Mouse (Mus musculus) hindbrain, embryonic 14.5 days (tissue): ENCODE results near the gene Olfr681. TPM values are rescaled to one million over a fixed set of nuclear protein-coding genes. Genes with fewer than 3 reads are reported as not detected.
"Not testable (repeated sequence)": the region's sequence is repeated elsewhere in the genome, so short reads cannot be mapped to it uniquely, and the experiment has no call there.

Source experiments
- ATAC-seq: fragments of 200-750 bp; cut with Nextera tagmentation; 2 replicates; pipeline ENCODE4 v1.8.0; 2017; ENCODE audit warnings: moderate number of reproducible peaks, mild to moderate bottlenecking, moderate TSS enrichment, moderate library complexity; ENCODE audit not compliant: low FRiP score
- DNase-seq: peaks from one replicate; pipeline ENCODE4 v3.0.0-alpha.2; 2015; ENCODE audit warnings: low spot score
- H3K27ac ChIP-seq: fragments of 300-500 bp; sonication (generic); 2 replicates; pipeline ENCODE4 v1.5.1; 2014; ENCODE audit warnings: mild to moderate bottlenecking, moderate library complexity
- H3K27me3 ChIP-seq: fragments of 300-500 bp; sonication (generic); 2 replicates; pipeline ENCODE4 v1.6.1; 2014; ENCODE audit warnings: mild to moderate bottlenecking, low read length, mixed read lengths; ENCODE audit not compliant: control insufficient read depth, insufficient read depth
- H3K36me3 ChIP-seq: fragments of 300-500 bp; sonication (generic); replicated peaks from 2 replicates; pipeline ENCODE4 v1.6.1; 2014; ENCODE audit not compliant: control insufficient read depth, insufficient read depth
- H3K4me1 ChIP-seq: fragments of 300-500 bp; sonication (generic); replicated peaks from 2 replicates; pipeline ENCODE4 v1.6.1; 2014; ENCODE audit warnings: antibody characterized with exemption, low read length, mixed read lengths; ENCODE audit not compliant: control insufficient read depth, insufficient read depth
- H3K4me2 ChIP-seq: fragments of 300-500 bp; sonication (generic); replicated peaks from 2 replicates; pipeline ENCODE4 v1.6.1; 2014; ENCODE audit warnings: mild to moderate bottlenecking, moderate library complexity
- H3K4me3 ChIP-seq: fragments of 300-500 bp; sonication (generic); replicated peaks from 2 replicates; pipeline ENCODE4 v1.5.1; 2014; ENCODE audit warnings: mild to moderate bottlenecking, low read length
- H3K9ac ChIP-seq: fragments of 300-500 bp; sonication (generic); 2 replicates; pipeline ENCODE4 v1.6.1; 2014
- H3K9me3 ChIP-seq: fragments of 300-500 bp; sonication (generic); 2 replicates; pipeline ENCODE4 v1.6.1; 2016; ENCODE audit warnings: low read length; ENCODE audit not compliant: control insufficient read depth
- WGBS: fragments of 180-500 bp; shearing (Covaris S2); extraction: QIAGEN DNeasy Blood & Tissue Kit; methylation state at CpG from one replicate; pipeline ENCODE4 v1.1.7; 2014; 5-methylcytosine and 5-hydroxymethylcytosine counted together
- polyA plus RNA-seq: library from polyadenylated mRNA; unstranded; fragments of >200 nt; fragmentation: Nextera tagmentation; extraction: Ambion mirVana; gene quantifications from 2 replicates; pipeline ENCODE4 v1.2.1, GENCODE M21; 2014

Gene Olfr681
- polyA plus RNA-seq, result not detected in 2 replicates

DNA sequence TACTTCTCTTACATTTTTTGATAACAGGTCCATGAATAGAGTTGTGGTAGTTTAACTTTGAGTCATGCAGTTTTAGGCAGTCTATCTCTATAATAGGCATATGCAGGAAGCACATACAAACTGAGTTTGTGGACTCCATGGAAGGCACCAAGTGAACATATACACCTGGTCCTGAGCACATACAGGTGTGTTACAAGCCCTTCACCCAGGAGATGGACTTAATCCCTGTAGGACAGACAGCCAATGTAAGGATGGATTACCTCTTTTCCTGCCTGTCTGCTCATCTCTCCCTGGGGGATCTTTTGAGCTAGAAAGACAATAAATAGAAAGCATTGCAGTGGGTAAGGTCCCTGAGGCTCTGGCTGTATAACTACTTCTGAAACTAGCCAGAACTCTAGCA, at the start of gene Olfr681:
Gene Olfr681, plus strand, starts transcription at position 301 of the 400 bp plus-strand sequence.
- no peaks in the 10 kb centered on the region for H3K27me3 ChIP-seq
- H3K4me3 ChIP-seq, result no peak within 1 kb of the TSS
- no peak within 1 kb of the TSS for H3K9ac ChIP-seq
- no peaks in the 10 kb centered on the region for H3K36me3 ChIP-seq
- H3K4me1 ChIP-seq, result no peaks in the 10 kb centered on the region
- ATAC-seq (no peak), DNase-seq (no peak)
- H3K4me2 ChIP-seq, result no peak within 1 kb of the TSS
- no peak within 1 kb of the TSS for H3K27ac ChIP-seq
- H3K9me3 ChIP-seq, result no peaks in the 10 kb centered on the region

DNA sequence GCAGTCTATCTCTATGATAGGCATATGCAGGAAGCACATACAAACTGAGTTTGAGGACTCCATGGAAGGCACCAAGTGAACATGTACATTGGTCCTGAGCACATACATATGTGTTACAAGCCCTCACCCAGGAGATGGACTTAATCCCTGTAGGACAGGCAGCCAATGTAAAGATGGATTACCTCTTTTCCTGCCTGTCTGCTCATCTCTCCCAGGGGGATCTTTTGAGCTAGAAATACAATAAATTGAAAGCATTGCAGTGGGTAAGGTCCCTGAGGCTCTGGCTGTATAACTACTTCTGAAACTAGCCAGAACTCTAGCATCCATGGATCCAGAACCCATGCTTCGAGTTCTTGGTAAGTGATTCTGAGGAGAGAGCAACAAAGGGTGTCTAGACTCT, 35.7 kb upstream of the Olfr681 start, which contains the start of gene Olfr679:
Gene Olfr679, plus strand, starts transcription at position 301 of the 400 bp plus-strand sequence.
- Histone ChIP-seq H3K27ac (no peak within 1 kb of the TSS), H3K9me3 (no peaks in the 10 kb centered on the region), H3K4me2 (no peak within 1 kb of the TSS), H3K36me3 (no peaks in the 10 kb centered on the region), H3K4me1 (no peaks in the 10 kb centered on the region), H3K9ac (no peak within 1 kb of the TSS), H3K4me3 (no peak within 1 kb of the TSS), H3K27me3 (no peaks in the 10 kb centered on the region)
- DNase-seq (no peak), ATAC-seq (no peak)
- WGBS, result 70% methylated on average over 1 of the region's 1 CpGs

DNA sequence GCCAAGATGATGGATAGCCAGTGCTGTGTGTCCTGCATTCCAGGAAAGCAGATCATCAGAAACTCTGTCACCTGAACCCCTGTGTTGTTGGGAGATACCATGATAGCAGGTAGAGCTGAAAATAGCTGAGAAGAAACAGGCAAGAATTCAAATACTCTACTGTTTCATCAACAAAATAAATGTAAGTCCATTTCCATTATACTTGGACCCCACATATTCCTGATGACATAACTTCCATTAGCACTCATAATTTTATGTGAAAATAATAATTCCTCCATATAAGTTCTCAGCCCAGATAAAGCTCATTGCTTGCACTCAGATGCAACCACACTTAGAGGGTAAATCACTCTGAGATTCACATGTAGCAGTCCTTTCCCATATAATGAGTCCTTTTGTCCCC, 23.9 kb upstream of the Olfr681 start, which contains the start of gene Olfr680-ps1:
Gene Olfr680-ps1, minus strand, starts transcription at position 101 of the 400 bp plus-strand sequence.
- not testable (repeated sequence) for H3K9ac ChIP-seq, H3K36me3 ChIP-seq, H3K9me3 ChIP-seq, H3K4me3 ChIP-seq, H3K27ac ChIP-seq, H3K4me2 ChIP-seq, H3K4me1 ChIP-seq, DNase-seq, ATAC-seq, H3K27me3 ChIP-seq

DNA sequence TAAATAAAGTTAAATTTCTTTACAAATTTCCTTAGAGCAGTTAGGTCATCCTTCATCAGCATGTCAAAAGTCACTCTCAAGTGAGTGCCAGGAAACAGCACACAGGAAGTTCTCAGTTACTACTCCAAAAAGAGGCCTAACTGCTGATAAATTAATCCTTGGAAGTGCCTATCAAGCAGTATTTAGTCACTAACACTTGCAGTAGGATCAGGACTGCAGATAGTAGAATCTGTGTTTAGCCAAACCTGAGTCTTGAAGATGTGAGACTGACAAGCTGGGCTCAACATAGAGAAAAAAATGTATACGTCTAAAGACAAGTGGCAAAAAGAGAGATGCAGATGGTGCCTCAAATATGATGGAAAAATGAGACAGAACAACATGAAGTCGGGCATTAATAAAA, 24.6 kb downstream of the Olfr681 start:
- no peak overlapping the region for H3K4me2 ChIP-seq
- WGBS, result 92% methylated on average over 2 of the region's 2 CpGs
- no peaks in the 10 kb centered on the region for H3K4me1 ChIP-seq
- no peak for DNase-seq
- no peaks in the 10 kb centered on the region for H3K27me3 ChIP-seq
- no peak overlapping the region for H3K9ac ChIP-seq
- no peak for ATAC-seq
- H3K27ac ChIP-seq, result no peak overlapping the region
- no peak overlapping the region for H3K4me3 ChIP-seq
- H3K36me3 ChIP-seq, result no peaks in the 10 kb centered on the region
- no peaks in the 10 kb centered on the region for H3K9me3 ChIP-seq

DNA sequence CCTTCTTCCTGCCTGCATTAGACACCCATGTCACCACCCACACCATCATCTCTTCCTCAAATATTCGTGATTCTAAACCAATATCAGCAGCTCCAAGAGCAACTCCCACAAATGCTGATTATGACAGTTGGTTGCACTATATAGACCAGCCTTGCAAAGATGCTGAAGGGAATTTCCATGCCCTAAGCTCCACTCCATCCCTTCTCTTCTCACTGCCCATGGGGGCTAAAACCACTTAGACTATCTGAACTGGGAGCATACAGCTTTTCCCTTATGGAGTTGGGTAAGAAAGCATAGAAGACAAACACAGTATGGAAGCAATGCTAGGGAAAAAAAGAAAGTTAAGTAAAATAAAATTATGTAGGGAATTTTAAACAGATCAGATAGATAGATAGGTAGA, 30.3 kb downstream of the Olfr681 start, which contains the start of gene Olfr683:
Gene Olfr683, minus strand, starts transcription at position 101 of the 400 bp plus-strand sequence.
- Histone ChIP-seq H3K9me3 (no peaks in the 10 kb centered on the region), H3K4me1 (no peaks in the 10 kb centered on the region), H3K9ac (no peak within 1 kb of the TSS), H3K36me3 (no peaks in the 10 kb centered on the region), H3K27ac (no peak within 1 kb of the TSS), H3K4me3 (no peak within 1 kb of the TSS), H3K27me3 (no peaks in the 10 kb centered on the region), H3K4me2 (no peak within 1 kb of the TSS)
- ATAC-seq (no peak), DNase-seq (no peak)
- WGBS, result 77% methylated on average over 1 of the region's 1 CpGs

DNA sequence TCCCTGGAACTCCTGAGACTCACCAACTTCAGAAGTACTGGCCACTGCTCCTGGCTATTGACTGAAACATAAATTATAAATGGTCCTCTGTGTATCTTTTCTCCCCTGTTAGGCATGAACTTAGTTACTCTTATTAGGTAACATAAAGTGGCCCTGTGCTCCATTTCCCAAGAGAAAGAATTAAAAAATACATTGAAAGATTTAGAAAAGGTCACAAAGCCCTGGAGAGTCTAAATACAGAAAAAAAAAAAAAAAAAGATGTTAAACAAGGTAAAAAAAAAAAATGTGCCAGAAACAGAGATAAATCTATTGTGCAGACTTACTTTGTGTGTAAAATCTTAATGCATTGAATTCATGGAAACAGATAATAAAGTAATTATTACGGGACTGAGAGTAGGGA, 46.9 kb downstream of the Olfr681 start, which contains the start of gene Olfr684:
Gene Olfr684, minus strand, starts transcription at position 101 of the 400 bp plus-strand sequence.
- WGBS, result 82% methylated on average over 1 of the region's 1 CpGs
- Histone ChIP-seq H3K27ac (no peak within 1 kb of the TSS), H3K9me3 (no peaks in the 10 kb centered on the region), H3K4me2 (no peak within 1 kb of the TSS), H3K36me3 (no peaks in the 10 kb centered on the region), H3K27me3 (no peaks in the 10 kb centered on the region), H3K4me3 (no peak within 1 kb of the TSS), H3K9ac (no peak within 1 kb of the TSS), H3K4me1 (no peaks in the 10 kb centered on the region)
- ATAC-seq (no peak), DNase-seq (no peak)

DNA sequence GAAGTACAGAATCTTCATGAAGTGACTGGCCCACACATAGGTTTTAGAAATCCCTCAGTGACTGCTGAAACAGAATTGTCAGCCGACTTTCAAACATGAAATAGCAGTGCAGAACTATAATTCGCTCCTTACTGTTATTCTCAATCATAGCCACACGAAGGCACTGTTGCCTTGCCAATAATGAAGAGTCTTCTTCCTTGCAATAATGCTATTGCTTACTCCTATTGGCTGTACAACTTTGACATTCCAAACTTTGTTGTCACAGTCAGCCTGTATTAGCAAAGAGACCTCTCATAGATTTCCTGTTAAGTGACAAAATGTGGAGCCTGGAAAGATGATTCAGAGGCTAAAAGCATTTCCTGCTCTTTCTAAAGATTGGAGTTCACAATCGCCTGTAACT, 54.1 kb downstream of the Olfr681 start:
- Histone ChIP-seq H3K9me3 (no peaks in the 10 kb centered on the region), H3K27me3 (no peaks in the 10 kb centered on the region), H3K9ac (no peak overlapping the region), H3K27ac (no peak overlapping the region), H3K4me2 (no peak overlapping the region), H3K36me3 (no peaks in the 10 kb centered on the region), H3K4me1 (no peaks in the 10 kb centered on the region), H3K4me3 (no peak overlapping the region)
- 59% methylated on average over 4 of the region's 4 CpGs for WGBS
- DNase-seq, result peak; percentile 25
- ATAC-seq, result no peak

Other genes starting within 250 kb of the Olfr681 start
- gene Olfr665, start 238.8 kb upstream of the Olfr681 start, polyA plus RNA-seq, result not detected in 2 replicates
- not detected in 2 replicates for gene Olfr666, start 220.9 kb upstream of the Olfr681 start, polyA plus RNA-seq
- not detected in 2 replicates for gene Olfr667, start 195.4 kb upstream of the Olfr681 start, polyA plus RNA-seq
- not detected in 2 replicates for gene Olfr668, start 188.8 kb upstream of the Olfr681 start, polyA plus RNA-seq
- not detected in 2 replicates for gene Olfr669, start 182.6 kb upstream of the Olfr681 start, polyA plus RNA-seq
- gene Olfr670, start 154.2 kb upstream of the Olfr681 start, polyA plus RNA-seq, result not detected in 2 replicates
- not detected in 2 replicates for gene Olfr671, start 137.7 kb upstream of the Olfr681 start, polyA plus RNA-seq
- not detected in 2 replicates for gene Olfr672, start 114.8 kb upstream of the Olfr681 start, polyA plus RNA-seq
- not detected in 2 replicates for gene Olfr675, start 88.4 kb upstream of the Olfr681 start, polyA plus RNA-seq
- gene Olfr676, start 84.1 kb upstream of the Olfr681 start, polyA plus RNA-seq, result not detected in 2 replicates
- not detected in 2 replicates for gene Olfr677, start 65.5 kb upstream of the Olfr681 start, polyA plus RNA-seq
- gene Olfr678, start 52.4 kb upstream of the Olfr681 start, polyA plus RNA-seq, result not detected in 2 replicates
- gene Olfr679, start 35.6 kb upstream of the Olfr681 start, polyA plus RNA-seq, result not detected in 2 replicates
- gene Olfr680-ps1, start 24.0 kb upstream of the Olfr681 start, polyA plus RNA-seq, result not detected in 2 replicates
- not detected in 2 replicates for gene Olfr683, start 30.2 kb downstream of the Olfr681 start, polyA plus RNA-seq
- gene Olfr684, start 46.8 kb downstream of the Olfr681 start, polyA plus RNA-seq, result not detected in 2 replicates
- not detected in 2 replicates for gene Olfr685, start 69.2 kb downstream of the Olfr681 start, polyA plus RNA-seq
- gene Olfr686, start 90.6 kb downstream of the Olfr681 start, polyA plus RNA-seq, result not detected in 2 replicates
- gene Olfr688, start 171.3 kb downstream of the Olfr681 start, polyA plus RNA-seq, result not detected in 2 replicates
- gene Olfr689, start 194.3 kb downstream of the Olfr681 start, polyA plus RNA-seq, result not detected in 2 replicates
- gene Olfr690, start 217.3 kb downstream of the Olfr681 start, polyA plus RNA-seq, result not detected in 2 replicates
- gene Olfr691, start 225.4 kb downstream of the Olfr681 start, polyA plus RNA-seq, result 0.14 and 0.33 TPM in 2 replicates